Mouse (Mus musculus) heart, embryonic 12.5 days (tissue): Measurements from ENCODE around the gene Acpp. TPM values are rescaled to one million over a fixed set of nuclear protein-coding genes. Genes with fewer than 3 reads are reported as not detected.

Experiments used
- ATAC-seq: fragments of 200-750 bp; cut with Nextera tagmentation; 2 replicates; pipeline ENCODE4 v1.8.0; 2017; ENCODE audit warnings: moderate TSS enrichment, moderate library complexity; ENCODE audit not compliant: insufficient number of reproducible peaks, low FRiP score
- H3K27ac ChIP-seq: fragments of 300-500 bp; sonication (generic); 2 replicates; pipeline ENCODE4 v1.5.1; 2016; ENCODE audit warnings: mild to moderate bottlenecking, moderate library complexity; ENCODE audit not compliant: poor library complexity, severe bottlenecking
- H3K27me3 ChIP-seq: fragments of 300-500 bp; sonication (generic); replicated peaks from 2 replicates; pipeline ENCODE4 v1.6.1; 2016; ENCODE audit warnings: mild to moderate bottlenecking, moderate library complexity
- H3K36me3 ChIP-seq: fragments of 300-500 bp; sonication (generic); 2 replicates; pipeline ENCODE4 v1.6.1; 2016; ENCODE audit warnings: mild to moderate bottlenecking, moderate library complexity
- H3K4me1 ChIP-seq: fragments of 300-500 bp; sonication (generic); replicated peaks from 2 replicates; pipeline ENCODE4 v1.6.1; 2016; ENCODE audit warnings: mild to moderate bottlenecking
- H3K4me2 ChIP-seq: fragments of 300-500 bp; sonication (generic); 2 replicates; pipeline ENCODE4 v1.6.1; 2016; ENCODE audit warnings: mild to moderate bottlenecking, moderate library complexity
- H3K4me3 ChIP-seq: fragments of 300-500 bp; sonication (generic); 2 replicates; pipeline ENCODE4 v1.5.1; 2016; ENCODE audit warnings: mild to moderate bottlenecking
- H3K9ac ChIP-seq: fragments of 300-500 bp; sonication (generic); 2 replicates; pipeline ENCODE4 v1.6.1; 2016; ENCODE audit warnings: mild to moderate bottlenecking, moderate library complexity
- H3K9me3 ChIP-seq: fragments of 300-500 bp; sonication (generic); replicated peaks from 2 replicates; pipeline ENCODE4 v1.6.1; 2016; ENCODE audit warnings: mild to moderate bottlenecking, moderate library complexity
- WGBS: fragments of 180-500 bp; shearing (Covaris S2); methylation state at CpG from one replicate; pipeline ENCODE4 v1.1.7; 2016; 5-methylcytosine and 5-hydroxymethylcytosine counted together
- polyA plus RNA-seq: library from polyadenylated mRNA; unstranded; fragments of >200 nt; fragmentation: Nextera tagmentation; extraction: Ambion mirVana; gene quantifications from 2 replicates; pipeline ENCODE4 v1.2.1, GENCODE M21; 2016

The Acpp gene
- polyA plus RNA-seq, 1 experiment from 2014 or later, result not detected

DNA sequence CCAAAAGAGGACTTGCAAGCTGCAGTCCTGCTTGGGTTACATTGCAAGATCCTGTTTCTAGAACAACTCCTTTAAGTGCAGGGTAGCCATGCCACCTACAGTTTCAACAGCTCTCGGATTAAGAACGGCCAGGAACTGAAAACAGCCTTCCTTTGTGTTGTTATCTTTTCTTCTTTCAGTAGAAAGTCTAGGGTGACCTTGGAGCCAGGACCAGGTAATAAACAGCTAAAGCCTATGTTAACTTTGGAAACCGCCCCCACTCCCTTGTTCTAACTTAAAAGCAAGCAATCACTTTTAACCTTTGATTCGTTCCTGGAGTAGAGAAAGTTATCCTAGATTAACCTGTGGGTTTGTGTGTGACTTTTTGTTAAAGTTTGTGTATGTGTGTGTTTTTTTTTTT lies 33.2 kb downstream of the Acpp start:
- H3K9ac ChIP-seq, result no peak overlapping the region

DNA sequence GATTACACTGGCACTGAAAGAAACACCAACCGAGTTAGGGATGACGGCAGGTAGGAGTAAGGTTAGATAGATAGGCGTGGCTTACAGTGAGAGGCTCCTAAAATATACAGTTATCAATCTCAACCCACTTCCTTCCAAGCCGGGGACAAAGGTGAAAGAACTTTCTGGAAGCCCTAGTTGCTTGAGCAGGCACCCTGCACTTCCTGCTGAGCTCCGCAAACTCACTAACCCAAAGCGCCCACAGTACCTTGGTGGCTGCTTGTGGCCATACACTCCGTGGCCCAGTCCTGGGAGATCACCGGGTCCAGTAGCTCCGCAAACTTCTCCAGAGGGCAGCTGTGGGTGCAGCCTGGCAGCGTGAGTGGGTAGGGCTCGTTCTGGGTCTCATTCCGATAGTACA lies 37.0 kb downstream of the Acpp start:
- Histone ChIP-seq H3K36me3 (no peaks in the 10 kb centered on the region), H3K27me3 (no peaks in the 10 kb centered on the region), H3K9me3 (no peaks in the 10 kb centered on the region; the same call in 1 of the 2 replicates), H3K4me1 (no peaks in the 10 kb centered on the region), H3K4me3 (no peak overlapping the region), H3K27ac (no peak overlapping the region), H3K4me2 (no peak overlapping the region), H3K9ac (no peak overlapping the region)
- ATAC-seq, result no peak
- WGBS, result 63% methylated on average over 12 of the region's 12 CpGs

More for the DNA sequence above, 33.2 kb downstream of the Acpp start:
- H3K9me3 ChIP-seq, result no peaks in the 10 kb centered on the region; the same call in 1 of the 2 replicates
- no peak for ATAC-seq
- H3K4me2 ChIP-seq, result no peak overlapping the region
- H3K4me3 ChIP-seq, result no peak overlapping the region
- H3K27me3 ChIP-seq, result peaks cover 3% of the 10 kb centered on the region; the same call in 1 of the 2 replicates
- WGBS, result 69% methylated on average over 4 of the region's 4 CpGs
- 0 out of 2 replicates have a peak, but pooled peaks cover 3% of the 10 kb centered on the region for H3K4me1 ChIP-seq
- H3K36me3 ChIP-seq, result no peaks in the 10 kb centered on the region
- H3K27ac ChIP-seq, result no peak overlapping the region

DNA sequence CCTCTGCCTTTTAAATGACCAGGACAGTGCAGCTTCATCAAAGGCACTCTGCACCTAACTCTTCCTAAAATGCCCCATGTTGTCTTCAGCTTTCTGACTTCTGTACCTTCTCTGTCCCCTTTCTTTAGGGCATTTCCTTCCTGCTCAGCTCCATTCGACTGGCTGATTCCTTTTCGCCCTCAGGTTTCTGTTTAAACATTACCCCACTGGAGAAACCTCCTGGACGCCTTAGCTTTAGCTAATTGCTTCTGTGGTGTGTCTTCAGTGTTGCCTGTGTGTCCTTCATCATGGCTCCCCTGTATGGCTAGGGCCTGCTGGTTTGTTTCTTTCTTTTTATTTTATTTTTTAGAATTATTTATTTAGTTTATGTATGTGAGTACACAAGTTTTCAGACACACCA lies 40.5 kb downstream of the Acpp start:
- H3K4me1 ChIP-seq, result no peaks in the 10 kb centered on the region
- H3K9ac ChIP-seq, result no peak overlapping the region
- WGBS, result 63% methylated on average over 3 of the region's 3 CpGs
- H3K27me3 ChIP-seq, result no peaks in the 10 kb centered on the region
- H3K27ac ChIP-seq, result no peak overlapping the region
- H3K9me3 ChIP-seq, result no peaks in the 10 kb centered on the region
- H3K36me3 ChIP-seq, result no peaks in the 10 kb centered on the region
- no peak for ATAC-seq
- H3K4me3 ChIP-seq, result no peak overlapping the region
- H3K4me2 ChIP-seq, result no peak overlapping the region

DNA sequence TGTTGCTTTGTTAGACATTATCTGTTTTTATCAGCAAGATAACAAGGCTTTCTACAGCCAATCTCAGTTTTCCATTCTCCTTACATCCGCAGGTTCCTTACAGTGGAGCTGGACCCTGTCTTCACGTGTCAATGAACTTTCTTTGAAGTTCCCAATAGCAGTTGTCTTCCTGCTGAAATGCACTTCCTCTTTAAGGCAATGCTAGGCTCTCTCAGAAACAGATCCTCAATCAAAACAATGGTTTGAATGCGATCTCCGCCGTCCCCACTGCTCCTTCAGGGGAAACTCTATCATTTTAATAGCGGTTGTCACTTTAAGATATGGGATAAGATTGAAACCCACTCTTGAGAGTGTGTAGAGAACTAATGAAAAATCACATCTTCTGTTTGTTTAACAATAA lies 52.6 kb downstream of the Acpp start:
- no peak overlapping the region for H3K4me3 ChIP-seq
- H3K4me2 ChIP-seq, result no peak overlapping the region
- H3K9ac ChIP-seq, result no peak overlapping the region
- 43% methylated on average over 6 of the region's 6 CpGs for WGBS
- H3K27ac ChIP-seq, result no peak overlapping the region
- no peak for ATAC-seq
- no peaks in the 10 kb centered on the region for H3K36me3 ChIP-seq
- no peaks in the 10 kb centered on the region; the same call in 1 of the 2 replicates for H3K27me3 ChIP-seq
- H3K9me3 ChIP-seq, result no peaks in the 10 kb centered on the region
- H3K4me1 ChIP-seq, result no peaks in the 10 kb centered on the region

DNA sequence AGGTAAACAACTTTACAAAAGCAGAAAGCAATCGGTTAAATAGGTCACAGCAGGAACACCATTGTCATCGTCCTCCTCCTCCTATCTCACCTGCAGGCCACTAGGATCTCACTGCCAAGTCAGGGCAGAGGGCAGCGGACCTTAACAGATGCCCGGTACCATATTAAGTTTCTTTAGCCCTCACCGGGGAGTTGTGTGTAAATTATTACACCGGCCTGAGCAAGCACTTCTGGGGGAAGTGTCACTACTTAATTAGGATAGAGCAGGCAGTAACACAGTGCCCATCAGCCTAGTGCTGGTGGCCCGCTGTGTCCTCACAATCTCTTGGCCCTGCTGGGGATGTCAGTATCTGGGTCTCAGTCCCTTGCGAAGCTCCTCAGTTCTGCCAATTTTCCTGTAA lies 55.0 kb downstream of the Acpp start:
- H3K9me3 ChIP-seq, result no peaks in the 10 kb centered on the region
- no peaks in the 10 kb centered on the region for H3K36me3 ChIP-seq
- H3K4me3 ChIP-seq, result no peak overlapping the region
- 43% methylated on average over 8 of the region's 8 CpGs for WGBS
- no peak for ATAC-seq
- H3K4me2 ChIP-seq, result no peak overlapping the region
- H3K27me3 ChIP-seq, result peaks cover 5% of the 10 kb centered on the region
- no peaks in the 10 kb centered on the region for H3K4me1 ChIP-seq
- no peak overlapping the region for H3K27ac ChIP-seq
- H3K9ac ChIP-seq, result no peak overlapping the region

DNA sequence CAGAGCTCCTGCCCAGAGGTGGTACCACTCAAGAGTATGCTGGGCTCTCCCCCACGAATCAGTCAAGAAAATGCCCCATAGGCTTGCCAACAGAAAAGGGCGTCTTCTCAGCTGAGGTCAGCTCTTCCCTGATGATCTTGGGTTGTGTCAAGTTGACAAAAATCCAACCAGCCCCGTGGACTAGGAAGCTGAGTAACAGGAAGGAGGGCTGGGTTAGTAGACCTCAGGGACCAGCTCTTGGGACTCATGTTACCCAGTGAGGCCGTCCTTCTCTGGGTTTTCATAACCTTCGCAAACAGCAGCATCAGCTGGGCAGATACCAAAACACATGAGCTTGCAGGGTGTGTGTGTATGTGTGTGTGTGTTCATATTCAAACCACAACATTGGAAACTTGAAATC lies 55.8 kb downstream of the Acpp start:
- H3K36me3 ChIP-seq, result no peaks in the 10 kb centered on the region
- H3K4me3 ChIP-seq, result no peak overlapping the region
- ATAC-seq, result no peak
- no peak overlapping the region for H3K27ac ChIP-seq
- 72% methylated on average over 5 of the region's 5 CpGs for WGBS
- no peaks in the 10 kb centered on the region for H3K9me3 ChIP-seq
- H3K4me2 ChIP-seq, result no peak overlapping the region
- H3K9ac ChIP-seq, result no peak overlapping the region
- peaks cover 5% of the 10 kb centered on the region for H3K27me3 ChIP-seq
- no peaks in the 10 kb centered on the region for H3K4me1 ChIP-seq

DNA sequence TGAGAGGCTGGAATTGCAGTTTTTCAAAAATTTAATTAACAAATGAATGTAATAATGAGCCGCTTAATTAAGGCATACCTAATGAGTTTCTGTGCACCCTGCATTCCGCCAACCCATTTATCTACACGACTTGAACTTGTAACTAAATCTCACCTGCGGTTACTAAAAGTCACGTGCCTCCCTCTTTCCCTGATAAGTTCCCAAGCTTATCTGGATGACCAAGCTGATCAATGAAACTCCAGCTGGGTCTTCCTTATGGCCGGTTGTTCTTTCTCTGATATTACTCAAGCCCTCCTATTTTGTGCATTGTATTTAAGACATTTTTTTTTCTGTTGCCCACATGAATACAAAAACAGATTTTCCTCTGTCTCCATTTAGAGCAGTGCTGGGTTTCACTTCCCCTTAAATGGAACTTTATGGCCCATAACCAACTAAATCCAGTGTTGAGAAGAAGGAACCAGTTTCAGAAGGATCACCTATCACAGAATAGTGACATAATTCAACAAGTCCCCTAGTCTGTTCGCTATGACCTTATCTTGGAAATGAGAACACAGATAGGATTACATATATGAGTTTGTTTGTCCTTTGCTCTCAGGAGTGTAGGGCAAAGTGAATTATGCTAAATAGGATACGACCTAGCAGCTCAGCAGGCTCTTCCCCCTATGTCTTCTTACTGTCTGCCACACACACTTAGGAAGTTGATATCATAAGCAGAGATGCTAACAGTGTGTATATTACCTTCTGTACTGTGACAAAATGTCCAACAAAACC lies 56.6 kb downstream of the Acpp start:
- H3K36me3 ChIP-seq, result no peaks in the 10 kb centered on the region
- WGBS, result 69% methylated on average over 8 of the region's 8 CpGs
- no peak overlapping the region for H3K27ac ChIP-seq
- H3K27me3 ChIP-seq, result peaks cover 5% of the 10 kb centered on the region
- H3K4me1 ChIP-seq, result no peaks in the 10 kb centered on the region
- no peak overlapping the region for H3K4me3 ChIP-seq
- no peaks in the 10 kb centered on the region for H3K9me3 ChIP-seq
- no peak for ATAC-seq
- H3K4me2 ChIP-seq, result no peak overlapping the region
- no peak overlapping the region for H3K9ac ChIP-seq

DNA sequence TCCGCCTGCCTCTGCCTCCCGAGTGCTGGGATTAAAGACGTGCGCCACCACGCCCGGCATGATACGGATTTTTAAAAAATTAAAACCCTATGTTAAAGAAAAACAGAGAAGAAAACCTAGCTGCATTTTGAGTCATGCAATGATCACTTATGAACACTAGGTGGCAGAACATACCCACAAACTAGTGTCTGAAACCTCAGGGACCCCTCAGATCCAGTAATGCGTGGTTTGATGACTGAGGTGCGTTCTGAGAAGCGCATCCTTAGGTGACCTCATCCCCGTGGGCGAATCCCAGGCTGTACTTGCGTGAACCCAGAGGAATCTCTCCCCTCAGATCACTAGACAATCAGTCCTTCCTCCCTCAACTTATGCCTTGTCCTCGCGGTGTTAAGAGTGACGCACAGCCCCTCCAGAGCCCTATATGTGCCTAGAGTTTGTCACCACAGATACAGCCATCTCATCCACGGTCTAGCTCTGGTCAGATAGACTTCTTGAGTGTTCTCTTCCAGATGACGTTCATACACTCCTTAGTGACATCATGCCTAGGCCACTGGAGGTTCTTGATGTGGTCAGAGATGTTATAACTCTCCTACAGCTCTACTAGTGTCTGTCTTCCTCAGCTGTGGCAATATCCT lies 59.9 kb downstream of the Acpp start:
- Histone ChIP-seq H3K27me3 (peaks cover 10% of the 10 kb centered on the region), H3K9ac (no peak overlapping the region), H3K4me2 (peak overlapping the region; percentile 48), H3K9me3 (no peaks in the 10 kb centered on the region), H3K4me1 (no peaks in the 10 kb centered on the region), H3K27ac (no peak overlapping the region), H3K36me3 (no peaks in the 10 kb centered on the region), H3K4me3 (no peak overlapping the region)
- WGBS, result 21% methylated on average over 18 of the region's 18 CpGs
- ATAC-seq, result no peak

DNA sequence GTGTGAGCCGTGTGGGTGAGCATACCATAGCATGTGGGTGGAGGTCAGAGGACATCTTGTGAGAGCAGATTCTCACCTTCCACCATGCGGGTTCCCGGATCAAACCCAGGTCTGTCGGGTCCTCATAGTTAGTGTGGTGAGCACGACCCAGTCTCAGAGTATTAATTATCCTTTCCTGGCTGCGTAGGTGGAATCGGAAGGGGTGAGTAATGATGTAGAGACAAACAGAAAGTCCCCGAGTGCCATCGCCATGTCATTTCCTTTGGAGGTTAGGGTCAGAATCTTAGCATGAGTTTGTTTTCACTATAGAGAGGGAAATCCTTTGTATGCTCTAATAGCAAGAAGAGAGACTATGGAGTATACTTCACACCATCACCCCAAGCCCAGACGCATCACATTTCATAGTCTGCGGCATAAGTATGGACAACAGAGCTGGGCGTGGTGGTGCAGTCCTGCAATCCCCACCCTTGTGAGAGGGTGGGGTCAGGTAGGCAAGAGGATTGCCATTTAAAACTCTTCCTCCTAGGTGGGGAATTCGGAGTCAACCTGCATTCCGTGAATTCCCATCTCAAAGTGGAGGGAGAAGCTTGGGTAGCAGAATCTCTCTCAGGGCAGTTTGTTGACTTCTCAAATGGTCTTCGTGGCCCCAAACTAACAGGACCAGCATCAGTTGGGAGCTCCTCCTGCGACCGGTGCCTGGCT lies 62.3 kb downstream of the Acpp start:
- no peaks in the 10 kb centered on the region for H3K36me3 ChIP-seq
- no peak overlapping the region for H3K4me3 ChIP-seq
- H3K4me2 ChIP-seq, result no peak overlapping the region
- no peak overlapping the region for H3K27ac ChIP-seq
- ATAC-seq, result no peak
- no peaks in the 10 kb centered on the region for H3K4me1 ChIP-seq
- H3K9me3 ChIP-seq, result no peaks in the 10 kb centered on the region
- WGBS, result 78% methylated on average over 17 of the region's 17 CpGs
- H3K9ac ChIP-seq, result no peak overlapping the region
- peaks cover 10% of the 10 kb centered on the region; the same call in 1 of the 2 replicates for H3K27me3 ChIP-seq

DNA sequence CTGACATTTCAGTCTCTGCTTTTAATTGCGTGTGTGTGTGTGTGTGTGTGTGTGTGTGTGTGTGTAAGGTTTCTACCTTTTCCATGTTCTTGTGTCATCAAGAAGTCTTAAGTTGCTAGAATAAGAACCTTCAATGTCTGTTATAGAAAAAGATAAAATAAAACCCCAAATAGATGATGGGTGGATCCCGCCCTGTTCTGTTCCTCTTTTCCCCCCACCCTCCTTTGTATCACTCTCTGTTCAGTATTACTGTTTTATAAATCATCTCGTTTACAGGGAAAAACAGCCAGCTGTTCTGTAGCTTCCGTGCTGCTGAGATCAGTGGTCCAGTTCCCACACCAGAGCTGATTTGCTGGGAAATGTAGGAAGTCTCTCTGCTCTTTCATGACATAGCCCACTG lies 65.5 kb downstream of the Acpp start:
- 63% methylated on average over 4 of the region's 4 CpGs for WGBS
- no peak for ATAC-seq

DNA sequence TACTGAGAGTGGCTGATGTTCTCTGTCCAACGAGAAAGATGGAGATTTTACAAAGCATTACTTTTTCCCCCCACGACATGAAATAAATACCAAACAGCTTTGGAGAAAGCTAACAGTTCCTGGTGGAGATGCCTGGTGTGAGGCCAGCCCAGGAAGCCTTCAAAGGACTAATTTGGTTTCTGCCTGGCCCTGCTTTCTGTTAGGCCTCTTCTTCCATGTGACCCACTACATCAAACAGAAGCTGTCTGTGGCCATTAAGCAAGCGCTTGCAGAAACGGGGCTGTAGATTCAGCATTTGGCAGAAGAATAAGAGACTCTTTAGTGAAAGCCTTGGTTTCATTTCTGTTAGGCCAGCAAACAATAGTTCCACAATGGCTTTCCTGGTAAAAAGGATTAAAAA lies 65.9 kb downstream of the Acpp start:
- H3K9ac ChIP-seq, result no peak overlapping the region
- no peak overlapping the region for H3K27ac ChIP-seq
- no peak overlapping the region for H3K4me3 ChIP-seq
- no peaks in the 10 kb centered on the region for H3K9me3 ChIP-seq
- no peak for ATAC-seq
- H3K27me3 ChIP-seq, result 0 out of 2 replicates have a peak, but pooled peaks cover 5% of the 10 kb centered on the region
- H3K4me1 ChIP-seq, result no peaks in the 10 kb centered on the region
- 65% methylated on average over 4 of the region's 4 CpGs for WGBS
- no peak overlapping the region for H3K4me2 ChIP-seq
- H3K36me3 ChIP-seq, result no peaks in the 10 kb centered on the region

More for the DNA sequence above, 65.5 kb downstream of the Acpp start:
- no peak overlapping the region for H3K4me3 ChIP-seq
- no peak overlapping the region for H3K27ac ChIP-seq
- no peak overlapping the region for H3K9ac ChIP-seq
- no peak overlapping the region for H3K4me2 ChIP-seq
- H3K36me3 ChIP-seq, result no peaks in the 10 kb centered on the region
- no peaks in the 10 kb centered on the region for H3K4me1 ChIP-seq
- 0 out of 2 replicates have a peak, but pooled peaks cover 5% of the 10 kb centered on the region for H3K27me3 ChIP-seq
- no peaks in the 10 kb centered on the region for H3K9me3 ChIP-seq
